In genomic region chr3:17319213-17319612, GRCm38 (mm10) we compare ENCODE assay signal across 8 mouse cellular contexts.
DNase-seq lines count a peak whose midpoint lies in the region; ATAC-seq and TF ChIP-seq lines count a peak whose summit lies in the region.

No protein-coding gene starts in this region.

- intact Hi-C loops in heart, postnatal 10 days (cut with DNase I) = no loop called here

- H3K27me3 ChIP-seq in kidney, embryonic 14.5 days (ENCODE audit: control insufficient read depth, insufficient read depth, low read length) = no peaks in the 10 kb centered on the region
- H3K27me3 ChIP-seq in midbrain, embryonic 13.5 days = no peaks in the 10 kb centered on the region
- no peaks in the 10 kb centered on the region for H3K27me3 ChIP-seq in thymus, adult 2 months (ENCODE audit: control insufficient read depth, insufficient read depth, low read length)

- H3K27ac ChIP-seq in kidney, embryonic 14.5 days (ENCODE audit: low read depth, low read length) = no peak overlapping the region
- peak overlapping the region; percentile 89 for H3K27ac ChIP-seq in midbrain, embryonic 13.5 days
- no peak overlapping the region for H3K27ac ChIP-seq in thymus, adult 2 months (ENCODE audit: control insufficient read depth, insufficient read depth, low read length)

- H3K9me3 ChIP-seq in kidney, embryonic 14.5 days (ENCODE audit: control insufficient read depth, low read length) = no peaks in the 10 kb centered on the region
- H3K9me3 ChIP-seq in midbrain, embryonic 13.5 days = no peaks in the 10 kb centered on the region

- 8% methylated on average over 9 of the region's 9 CpGs for WGBS in kidney, embryonic 14.5 days
- WGBS in midbrain, embryonic 13.5 days = 5% methylated on average over 9 of the region's 9 CpGs
- WGBS in thymus, adult 2 months = 15% methylated on average over 9 of the region's 9 CpGs

- no peak overlapping the region for H3K9ac ChIP-seq in kidney, embryonic 14.5 days (ENCODE audit: low read depth, low read length)
- 0 out of 2 replicates have a peak overlapping the region, but pooled peaks have one; percentile 28 for H3K9ac ChIP-seq in midbrain, embryonic 13.5 days (replicated peaks)

- no peaks in the 10 kb centered on the region for H3K36me3 ChIP-seq in kidney, embryonic 14.5 days (ENCODE audit: control insufficient read depth, insufficient read depth, low read length)
- no peaks in the 10 kb centered on the region for H3K36me3 ChIP-seq in midbrain, embryonic 13.5 days
- no peaks in the 10 kb centered on the region for H3K36me3 ChIP-seq in thymus, adult 2 months (ENCODE audit: control insufficient read depth, insufficient read depth, low read length)

- TF ChIP-seq POLR2A in thymus, adult 2 months (IDR thresholded peaks at IDR 0.05; ENCODE audit: control insufficient read depth, extremely low read depth, insufficient read depth, low read length, poor library complexity) = no peak

- no peaks in the 10 kb centered on the region for H3K4me1 ChIP-seq in kidney, embryonic 14.5 days (ENCODE audit: control insufficient read depth, insufficient read depth, low read length)
- H3K4me1 ChIP-seq in midbrain, embryonic 13.5 days (replicated peaks) = peaks cover 34% of the 10 kb centered on the region
- H3K4me1 ChIP-seq in thymus, adult 2 months (replicated peaks; ENCODE audit: control insufficient read depth, insufficient read depth, low read length) = no peaks in the 10 kb centered on the region

- DNase-seq in kidney, adult 8-10 months = no peak
- peak; percentile 83 for DNase-seq in embryo, embryonic 10 days (ENCODE audit: low spot score)
- DNase-seq in heart, postnatal 10 days = peak; percentile 45 to 46
- no peak for DNase-seq in thymus, postnatal 36 days
- DNase-seq in thymus, adult 2 months = no peak

- no peak overlapping the region for H3K4me2 ChIP-seq in kidney, embryonic 14.5 days (replicated peaks; ENCODE audit: low read depth, low read length)
- peak overlapping the region; percentile 40 for H3K4me2 ChIP-seq in midbrain, embryonic 13.5 days (replicated peaks)

- peak; percentile 81; the same call in 1 of the 2 replicates for ATAC-seq in kidney, embryonic 14.5 days (ENCODE audit: low FRiP score, low TSS enrichment)
- ATAC-seq in midbrain, embryonic 13.5 days = peak; percentile 94
- ATAC-seq in megakaryocyte progenitor cell, adult 5-6 weeks (replicated peaks; ENCODE audit: poor library complexity) = no peak

- H3K4me3 ChIP-seq in kidney, embryonic 14.5 days (ENCODE audit: low read length) = no peak overlapping the region
- peak overlapping the region; percentile 14 for H3K4me3 ChIP-seq in midbrain, embryonic 13.5 days (replicated peaks)
- H3K4me3 ChIP-seq in thymus, adult 2 months (ENCODE audit: control insufficient read depth, insufficient read depth, low read length) = no peak overlapping the region

- TF ChIP-seq CTCF in thymus, adult 2 months (IDR thresholded peaks at IDR 0.05; ENCODE audit: borderline replicate concordance, control insufficient read depth, extremely low read depth, insufficient read depth, low read length, poor library complexity) = no peak

Comparison
In these comparisons a context has a peak if more than half of its experiments do, and no peak if none do; other contexts are left out.
1. DNase-seq: peak in embryo, embryonic 10 days (single experiment) and heart, postnatal 10 days (2 of 2); none in kidney, adult 8-10 months (0 of 2), thymus, postnatal 36 days (0 of 2) and thymus, adult 2 months (single experiment).